Mouse (Mus musculus): ENCODE results near the gene Gria1. TPM values are rescaled to one million over a fixed set of nuclear protein-coding genes. Genes with fewer than 3 reads are reported as not detected.

Gene Gria1
- total and polyA plus RNA-seq, 3 experiments, result 0.14 to 0.29 (median 0.16) TPM

DNA sequence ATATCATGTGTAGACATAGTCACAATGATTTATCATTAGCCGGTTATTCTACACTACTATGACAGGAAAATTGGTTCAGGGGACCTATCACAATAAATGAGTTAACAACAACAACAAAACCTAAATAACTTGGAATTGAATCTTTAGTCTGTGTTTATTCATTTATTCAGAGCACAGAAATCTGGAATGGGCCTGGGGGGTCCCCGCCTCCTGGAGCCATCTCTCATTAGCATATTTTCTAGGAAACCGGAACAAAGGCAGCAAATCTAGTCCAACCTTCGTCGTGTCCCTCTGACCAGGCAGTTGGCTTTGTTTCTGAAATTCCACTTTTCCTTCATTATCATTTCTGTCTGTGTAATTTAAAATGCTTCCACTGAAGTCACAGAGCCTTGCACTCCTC, 132.5 kb downstream of the Gria1 start:
- DNase-seq, result no peak
- Histone ChIP-seq H3K79me2 (replicated peaks; ENCODE audit: control insufficient read depth, insufficient read depth, low read length) (no peaks in the 10 kb centered on the region), H3K27ac (no peak overlapping the region), H3K4me1 (ENCODE audit: control insufficient read depth, insufficient read depth, low read length) (no peaks in the 10 kb centered on the region), H3K9ac (ENCODE audit: low read depth, low read length) (no peak overlapping the region), H3K36me3 (ENCODE audit: control insufficient read depth, insufficient read depth, low read length) (no peaks in the 10 kb centered on the region), H3K4me3 (no peak overlapping the region), H3K27me3 (ENCODE audit: control insufficient read depth, insufficient read depth, low read length) (no peaks in the 10 kb centered on the region)
- WGBS, result 84% methylated on average over 5 of the region's 5 CpGs
- intact Hi-C loops (cut with DNase I), result no loop called here
- no peak for TF ChIP-seq CTCF (IDR thresholded peaks at IDR 0.05)
- TF ChIP-seq EP300 (IDR thresholded peaks at IDR 0.05; ENCODE audit: insufficient read depth, low read depth, low read length), result no peak
- TF ChIP-seq POLR2A (IDR thresholded peaks at IDR 0.05; ENCODE audit: insufficient read depth, low read depth, low read length), result no peak

- Histone ChIP-seq H3K9ac (ENCODE audit: low read depth, low read length) (no peak overlapping the region), H3K79me2 (replicated peaks; ENCODE audit: control insufficient read depth, insufficient read depth, low read length) (no peaks in the 10 kb centered on the region), H3K4me3 (no peak overlapping the region), H3K4me1 (ENCODE audit: control insufficient read depth, insufficient read depth, low read length) (no peaks in the 10 kb centered on the region), H3K36me3 (ENCODE audit: control insufficient read depth, insufficient read depth, low read length) (no peaks in the 10 kb centered on the region), H3K27me3 (ENCODE audit: control insufficient read depth, insufficient read depth, low read length) (no peaks in the 10 kb centered on the region), H3K27ac (no peak overlapping the region)
- no peak for DNase-seq
- no peak for TF ChIP-seq EP300 (IDR thresholded peaks at IDR 0.05; ENCODE audit: insufficient read depth, low read depth, low read length)
- no peak for TF ChIP-seq CTCF (IDR thresholded peaks at IDR 0.05)
- no peak for TF ChIP-seq POLR2A (IDR thresholded peaks at IDR 0.05; ENCODE audit: insufficient read depth, low read depth, low read length)
- intact Hi-C loops (cut with DNase I), result no loop called here
- 81% methylated on average over 7 of the region's 7 CpGs for WGBS
These were observed 134.0 kb downstream of the Gria1 start for GRCm38 (mm10) chr11:57145192-57145591.

GRCm38 (mm10) chr11:57145704-57146103, 134.5 kb downstream of the Gria1 start:
- no peak for TF ChIP-seq CTCF (IDR thresholded peaks at IDR 0.05)
- TF ChIP-seq EP300 (IDR thresholded peaks at IDR 0.05; ENCODE audit: insufficient read depth, low read depth, low read length), result no peak
- TF ChIP-seq POLR2A (IDR thresholded peaks at IDR 0.05; ENCODE audit: insufficient read depth, low read depth, low read length), result no peak
- H3K9ac ChIP-seq (ENCODE audit: low read depth, low read length), result no peak overlapping the region
- intact Hi-C loops (cut with DNase I), result no loop called here
- no peak overlapping the region for H3K4me3 ChIP-seq
- DNase-seq, result no peak
- H3K36me3 ChIP-seq (ENCODE audit: control insufficient read depth, insufficient read depth, low read length), result no peaks in the 10 kb centered on the region
- no peaks in the 10 kb centered on the region for H3K4me1 ChIP-seq (ENCODE audit: control insufficient read depth, insufficient read depth, low read length)
- H3K79me2 ChIP-seq (replicated peaks; ENCODE audit: control insufficient read depth, insufficient read depth, low read length), result no peaks in the 10 kb centered on the region
- 67% methylated on average over 7 of the region's 7 CpGs for WGBS
- no peak overlapping the region for H3K27ac ChIP-seq
- H3K27me3 ChIP-seq (ENCODE audit: control insufficient read depth, insufficient read depth, low read length), result no peaks in the 10 kb centered on the region

DNA sequence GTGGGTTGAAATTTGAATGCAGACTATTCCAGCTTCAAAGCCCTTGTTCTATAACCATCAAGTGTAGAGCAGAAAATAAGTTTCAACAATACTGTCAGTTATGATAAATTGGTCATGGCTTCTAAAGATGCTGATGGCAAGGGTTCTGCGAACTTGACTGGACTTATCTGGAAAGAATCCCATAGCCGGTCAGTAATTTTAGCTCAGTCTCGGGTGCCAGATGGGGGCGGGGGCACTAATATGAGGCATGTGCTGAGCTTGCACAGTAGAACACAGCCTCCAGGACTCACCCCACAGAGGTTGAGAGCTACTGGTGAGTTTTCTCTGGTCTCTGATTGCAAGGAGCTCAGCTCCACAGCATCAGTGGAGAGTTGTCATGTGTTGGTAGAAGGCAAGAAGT, 140.5 kb downstream of the Gria1 start:
- Histone ChIP-seq H3K27me3 (ENCODE audit: control insufficient read depth, insufficient read depth, low read length) (no peaks in the 10 kb centered on the region), H3K4me1 (ENCODE audit: control insufficient read depth, insufficient read depth, low read length) (no peaks in the 10 kb centered on the region), H3K36me3 (ENCODE audit: control insufficient read depth, insufficient read depth, low read length) (no peaks in the 10 kb centered on the region), H3K9ac (ENCODE audit: low read depth, low read length) (no peak overlapping the region), H3K4me3 (no peak overlapping the region), H3K79me2 (replicated peaks; ENCODE audit: control insufficient read depth, insufficient read depth, low read length) (no peaks in the 10 kb centered on the region), H3K27ac (no peak overlapping the region)
- TF ChIP-seq POLR2A (IDR thresholded peaks at IDR 0.05; ENCODE audit: insufficient read depth, low read depth, low read length), result no peak
- TF ChIP-seq EP300 (IDR thresholded peaks at IDR 0.05; ENCODE audit: insufficient read depth, low read depth, low read length), result no peak
- no peak for TF ChIP-seq CTCF (IDR thresholded peaks at IDR 0.05)
- intact Hi-C loops (cut with DNase I), result no loop called here
- WGBS, result 43% methylated on average over 4 of the region's 4 CpGs
- DNase-seq, result peak in 1 of 2 experiments; percentile 3

DNA sequence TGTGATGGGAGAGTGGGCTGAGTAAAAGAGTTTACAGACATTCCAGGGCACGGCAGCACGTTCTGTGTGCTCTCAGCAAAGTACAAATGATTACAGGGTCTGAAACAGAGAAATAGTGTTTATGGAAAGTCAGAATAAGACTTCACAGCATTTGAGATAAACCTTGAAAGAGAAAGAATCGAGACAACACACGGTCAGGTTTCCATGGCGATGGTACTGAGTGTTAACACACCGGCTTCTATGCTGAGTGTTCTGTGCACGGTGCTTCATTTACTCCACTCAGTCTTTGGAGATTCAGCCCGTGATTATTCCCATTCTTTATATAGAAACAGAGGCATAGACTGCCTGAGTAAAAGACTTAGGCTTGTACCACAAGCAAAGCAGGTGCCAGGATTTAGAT, 143.8 kb downstream of the Gria1 start:
- intact Hi-C loops (cut with DNase I), result no loop called here

GRCm38 (mm10) chr11:57159412-57159811, 148.2 kb downstream of the Gria1 start:
- Histone ChIP-seq H3K27ac (no peak overlapping the region), H3K36me3 (ENCODE audit: control insufficient read depth, insufficient read depth, low read length) (no peaks in the 10 kb centered on the region), H3K4me3 (no peak overlapping the region), H3K4me1 (ENCODE audit: control insufficient read depth, insufficient read depth, low read length) (no peaks in the 10 kb centered on the region), H3K27me3 (ENCODE audit: control insufficient read depth, insufficient read depth, low read length) (no peaks in the 10 kb centered on the region), H3K79me2 (replicated peaks; ENCODE audit: control insufficient read depth, insufficient read depth, low read length) (no peaks in the 10 kb centered on the region), H3K9ac (ENCODE audit: low read depth, low read length) (no peak overlapping the region)
- 53% methylated on average over 3 of the region's 3 CpGs for WGBS
- no peak for DNase-seq
- TF ChIP-seq EP300 (IDR thresholded peaks at IDR 0.05; ENCODE audit: insufficient read depth, low read depth, low read length) (no peak), CTCF (IDR thresholded peaks at IDR 0.05) (no peak)
- intact Hi-C loops (cut with DNase I), result no loop called here

More for the DNA sequence above, 143.8 kb downstream of the Gria1 start:
- H3K4me3 ChIP-seq, result no peak overlapping the region
- no peaks in the 10 kb centered on the region for H3K4me1 ChIP-seq (ENCODE audit: control insufficient read depth, insufficient read depth, low read length)
- WGBS, result 59% methylated on average over 8 of the region's 8 CpGs
- H3K79me2 ChIP-seq (replicated peaks; ENCODE audit: control insufficient read depth, insufficient read depth, low read length), result no peaks in the 10 kb centered on the region
- TF ChIP-seq EP300 (IDR thresholded peaks at IDR 0.05; ENCODE audit: insufficient read depth, low read depth, low read length), result no peak
- no peak for DNase-seq
- H3K27me3 ChIP-seq (ENCODE audit: control insufficient read depth, insufficient read depth, low read length), result no peaks in the 10 kb centered on the region
- H3K9ac ChIP-seq (ENCODE audit: low read depth, low read length), result no peak overlapping the region
- no peaks in the 10 kb centered on the region for H3K36me3 ChIP-seq (ENCODE audit: control insufficient read depth, insufficient read depth, low read length)
- H3K27ac ChIP-seq, result no peak overlapping the region
